Mouse (Mus musculus) brain, embryonic 14.5 days (tissue): ENCODE measurements around the gene Prpf38a. TPM values are rescaled to one million over a fixed set of nuclear protein-coding genes. Genes with fewer than 3 reads are reported as not detected.

ENCODE experiments used
- DNase-seq: peaks from one replicate; pipeline ENCODE4 v3.0.0-alpha.2; 2011; ENCODE audit warnings: low read depth
- CTCF ChIP-seq: fragments of 200-500 bp; IDR thresholded peaks from 2 replicates; pipeline ENCODE4 v1.5.1; 2012; ENCODE audit warnings: inconsistent platforms, mild to moderate bottlenecking, moderate library complexity, borderline replicate concordance; ENCODE audit not compliant: insufficient read depth, insufficient read length; ENCODE audit errors: extremely low read depth
- POLR2A ChIP-seq: fragments of 200-500 bp; IDR thresholded peaks from 2 replicates; pipeline ENCODE4 v1.6.1; 2012; ENCODE audit warnings: mild to moderate bottlenecking, inconsistent platforms, borderline replicate concordance; ENCODE audit not compliant: poor library complexity, insufficient read depth, insufficient read length, severe bottlenecking; ENCODE audit errors: extremely low read depth
- polyA plus RNA-seq: library from polyadenylated mRNA; depleted of rRNA; stranded (reverse); fragments of >200 nt; gene quantifications from 2 replicates; pipeline ENCODE4 v1.2.3, GENCODE M21; 2012; rRNA removed

Prpf38a gene
- polyA plus RNA-seq = 45.4 and 46.6 TPM in 2 replicates

DNA sequence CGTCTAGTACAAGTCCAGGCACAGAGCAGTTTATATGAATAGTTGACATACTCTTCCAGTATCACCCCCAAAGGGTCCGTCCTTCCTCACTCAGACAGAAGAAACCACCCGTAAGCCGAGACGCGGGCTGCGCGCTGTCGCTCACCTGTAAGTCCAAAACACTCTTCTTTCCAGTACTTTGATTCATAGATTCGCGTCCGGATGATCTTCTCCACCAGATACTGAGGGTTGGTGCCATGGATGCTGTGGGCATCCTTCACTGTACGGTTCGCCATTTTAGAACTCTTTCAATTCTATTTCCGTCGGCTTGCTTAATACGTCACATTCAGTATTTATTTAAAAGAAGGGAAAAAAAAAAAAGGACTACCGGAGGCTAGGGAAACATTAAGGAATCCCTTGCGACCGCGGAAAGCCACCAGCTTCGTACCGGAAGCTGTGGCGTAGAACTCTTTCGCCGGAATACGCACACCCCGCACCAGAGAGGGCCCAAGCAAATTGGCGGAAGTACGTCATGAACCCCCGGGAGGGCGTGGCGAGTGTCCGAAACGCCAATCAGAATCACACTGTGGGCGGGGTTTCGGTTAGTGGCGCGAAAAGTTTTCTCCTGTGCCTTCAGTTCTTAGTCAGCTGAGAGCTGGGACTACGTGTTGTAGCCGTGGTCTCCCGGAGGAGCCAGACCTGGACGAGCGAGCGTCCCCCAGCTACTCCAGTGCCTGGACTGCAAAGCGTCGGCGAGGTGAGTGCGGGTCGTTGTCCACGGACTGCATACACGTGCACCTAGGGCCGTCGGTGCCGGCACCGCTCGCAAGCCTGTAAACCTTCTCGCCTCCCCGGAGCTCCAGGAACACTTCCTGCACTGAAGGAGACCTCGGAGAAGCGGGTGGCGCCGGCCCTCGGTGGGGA lies at the start of gene Prpf38a, which contains the start of gene Orc1:
Gene Prpf38a, minus strand, starts transcription at position 497 of the 903 bp plus-strand sequence.
Gene Orc1, plus strand, starts transcription at position 584 of the 903 bp plus-strand sequence.
- DNase-seq = peak; percentile 99
- TF ChIP-seq POLR2A (peak; percentile 14; the same call in 1 of the 2 replicates), CTCF (no peak)

DNA sequence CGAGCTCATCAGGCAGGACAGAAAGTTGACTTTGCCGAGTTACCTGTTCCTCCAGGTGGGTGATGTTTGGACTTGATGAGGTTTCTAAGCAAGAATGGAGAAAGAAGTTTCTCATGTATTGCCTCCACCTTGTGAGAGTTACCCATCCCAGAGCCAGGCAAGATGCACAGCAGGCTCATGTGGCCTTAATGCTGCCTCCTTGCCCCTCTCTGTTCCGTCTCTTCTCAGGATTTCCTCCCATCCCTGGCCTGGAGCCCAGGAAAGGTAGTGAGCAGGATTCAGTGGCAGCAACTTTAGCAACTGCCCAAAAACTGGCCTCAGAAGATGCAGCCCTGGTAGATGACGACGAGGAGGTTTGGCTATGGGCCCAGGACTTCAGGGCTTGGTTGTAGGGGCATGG lies 47.9 kb upstream of the Prpf38a start:
- no peak for TF ChIP-seq POLR2A
- no peak for TF ChIP-seq CTCF
- no peak for DNase-seq

DNA sequence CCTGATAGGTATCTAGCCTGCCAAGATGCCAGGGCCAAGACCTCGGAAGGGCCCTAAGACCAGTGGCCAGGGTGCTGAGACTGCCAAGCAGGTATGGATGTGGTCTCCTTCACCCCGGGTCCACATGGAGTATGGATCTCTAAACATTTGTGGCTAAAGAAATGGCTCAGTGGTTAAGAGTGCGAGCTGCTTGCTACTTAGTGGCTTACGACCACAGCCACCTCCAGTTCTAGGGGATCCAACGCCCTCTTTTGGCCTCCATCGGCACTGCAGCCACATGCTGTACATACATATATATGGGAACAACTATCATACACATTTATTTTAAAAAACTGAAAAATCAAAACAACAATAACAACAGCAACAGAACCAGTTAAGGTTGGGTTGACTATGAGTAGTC lies 42.4 kb upstream of the Prpf38a start:
- TF ChIP-seq CTCF = peak; percentile 26; the same call in 1 of the 2 replicates
- TF ChIP-seq POLR2A = no peak
- DNase-seq = no peak

DNA sequence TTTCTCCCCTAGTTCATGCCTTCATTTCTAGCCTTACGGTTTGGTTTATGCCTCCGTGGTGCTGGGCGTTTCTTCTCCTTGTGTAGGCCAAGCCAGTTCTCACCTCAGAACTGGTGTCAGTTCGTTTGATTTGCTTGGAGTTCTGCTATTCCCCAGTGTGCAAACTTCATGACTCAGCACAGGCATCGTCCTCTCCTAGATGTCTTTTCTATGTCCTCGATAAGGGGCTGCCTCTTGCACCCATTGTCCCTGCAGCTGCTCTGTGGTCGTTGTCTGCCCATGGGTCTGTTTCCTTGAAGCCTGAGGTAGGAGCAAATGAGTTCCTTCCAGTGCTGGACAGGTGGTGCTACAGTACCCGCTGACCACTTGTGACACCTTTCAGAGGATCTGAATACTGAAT lies 41.4 kb upstream of the Prpf38a start:
- DNase-seq = no peak
- TF ChIP-seq CTCF (no peak), POLR2A (no peak)

DNA sequence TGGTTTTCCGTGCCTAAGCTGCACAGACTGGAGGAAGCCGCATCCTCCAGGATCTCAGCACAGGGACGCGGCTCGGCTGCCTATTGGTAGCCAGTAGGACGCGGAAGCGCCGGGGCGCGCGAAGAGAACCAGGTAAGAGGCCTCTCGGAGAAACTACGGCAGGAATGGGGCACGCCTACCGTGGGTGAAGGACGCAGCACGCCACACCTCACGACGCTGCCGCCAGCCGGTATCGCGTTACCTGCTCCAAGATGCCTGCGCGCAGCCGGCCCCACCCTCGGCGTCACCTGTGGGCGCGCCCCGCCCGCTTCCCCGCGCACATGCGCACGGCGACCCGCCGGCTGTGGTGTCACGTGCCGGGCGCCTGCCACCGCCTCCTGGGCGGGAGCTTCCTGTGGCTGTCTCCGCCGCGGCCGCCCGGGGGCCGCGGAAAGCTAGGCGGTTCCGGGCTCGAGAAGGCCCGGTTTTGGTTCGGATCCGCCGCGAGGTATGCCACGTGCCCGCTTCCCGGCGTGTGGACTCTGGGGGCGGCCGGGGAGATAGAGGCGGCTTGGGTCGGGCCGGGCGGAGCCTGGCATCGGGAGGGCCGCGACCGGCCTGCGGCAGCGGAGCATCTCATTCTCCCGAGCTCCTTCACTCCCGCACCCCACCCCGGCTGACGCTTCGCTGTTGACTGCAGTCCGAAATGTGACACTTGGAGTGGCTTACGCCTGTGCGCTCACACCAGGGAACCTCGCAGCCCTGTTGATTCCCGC lies 40.6 kb upstream of the Prpf38a start, which contains the start of gene Cc2d1b:
Gene Cc2d1b, plus strand, starts transcription at position 354 of the 755 bp plus-strand sequence.
- DNase-seq = peak; percentile 97
- TF ChIP-seq POLR2A (peak; percentile 98), CTCF (peak; percentile 0; the same call in 1 of the 2 replicates)

DNA sequence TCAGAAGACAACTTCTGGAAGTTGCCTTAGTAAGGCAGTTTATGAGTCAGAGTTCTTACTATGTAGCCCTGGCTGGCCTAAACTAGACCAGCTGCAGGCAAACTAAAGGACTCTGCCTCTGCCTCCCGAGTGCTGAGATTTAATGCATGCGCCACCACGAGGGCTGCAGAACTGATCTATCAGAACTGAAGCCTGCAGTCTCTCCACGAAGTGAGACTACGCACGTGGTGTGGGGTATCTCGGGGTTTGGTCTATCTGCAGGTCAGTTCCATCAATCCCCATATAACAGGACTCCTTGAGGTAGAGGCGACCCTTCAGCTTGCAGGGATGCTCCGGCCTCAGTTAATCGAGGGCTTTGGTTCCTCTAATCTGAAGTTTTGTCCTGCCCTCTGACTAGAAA lies 40.0 kb upstream of the Prpf38a start:
- TF ChIP-seq POLR2A = no peak
- TF ChIP-seq CTCF = no peak

DNA sequence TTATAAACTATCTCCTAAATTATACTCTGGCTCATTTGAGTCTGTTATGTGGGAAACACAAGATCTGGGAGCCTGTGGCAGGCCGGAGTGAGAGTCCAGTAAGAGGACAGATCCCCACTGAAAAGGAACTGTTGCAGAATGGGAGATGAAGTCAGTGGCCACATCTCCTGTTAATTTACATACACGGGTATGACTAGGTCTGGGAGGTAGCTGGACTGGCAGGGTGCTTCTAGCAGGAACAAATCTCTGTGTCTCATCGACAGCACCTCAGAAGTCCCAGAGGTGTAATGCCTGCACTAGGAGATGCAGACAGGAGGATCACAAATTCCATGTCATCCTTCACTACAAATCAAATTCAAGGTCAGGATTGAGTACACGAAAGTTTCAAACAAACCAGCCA lies 39.5 kb upstream of the Prpf38a start:
- DNase-seq = no peak
- TF ChIP-seq CTCF = no peak
- no peak for TF ChIP-seq POLR2A

More for the DNA sequence above, 40.0 kb upstream of the Prpf38a start:
- DNase-seq = peak; percentile 67

DNA sequence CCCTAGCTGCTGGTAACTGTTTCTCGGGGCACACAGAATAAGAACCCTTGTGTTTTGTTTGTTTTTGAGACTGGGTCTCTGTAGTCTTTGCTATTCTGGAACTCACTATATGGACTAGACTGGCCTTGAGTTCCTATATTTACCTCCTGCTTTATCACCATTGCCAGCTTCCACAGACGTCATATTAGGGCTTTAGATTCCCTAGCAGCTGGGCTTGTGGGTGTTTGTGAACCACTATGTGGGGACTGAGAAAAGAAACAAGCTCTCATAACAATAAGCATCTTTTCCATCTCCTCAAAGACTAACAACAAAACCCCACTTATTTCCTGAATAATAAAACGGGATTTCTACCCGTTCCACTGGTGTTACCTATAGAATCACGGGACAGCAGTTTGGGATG lies 31.8 kb upstream of the Prpf38a start:
- no peak for DNase-seq
- no peak for TF ChIP-seq CTCF
- TF ChIP-seq POLR2A = no peak

DNA sequence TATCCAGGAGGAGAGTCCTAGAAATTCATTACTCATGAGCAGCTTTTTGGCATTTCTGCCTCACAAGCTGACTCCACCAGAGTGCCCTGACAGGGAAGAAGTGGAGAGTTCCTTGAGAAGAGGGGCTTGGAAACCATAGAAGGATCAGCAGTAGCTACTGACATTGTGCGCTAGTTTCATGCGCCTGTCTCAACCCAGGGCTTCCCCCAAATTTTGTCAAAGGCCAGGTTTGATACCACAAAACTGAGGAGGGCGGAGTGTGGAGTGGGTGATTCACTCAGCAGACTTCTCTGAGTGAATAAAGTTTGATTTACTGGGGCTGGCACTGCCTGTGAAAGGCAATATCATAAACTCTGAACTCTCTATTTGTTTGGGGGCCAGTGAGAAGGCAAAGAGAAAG lies 29.5 kb upstream of the Prpf38a start:
- DNase-seq = no peak
- no peak for TF ChIP-seq CTCF
- no peak for TF ChIP-seq POLR2A

DNA sequence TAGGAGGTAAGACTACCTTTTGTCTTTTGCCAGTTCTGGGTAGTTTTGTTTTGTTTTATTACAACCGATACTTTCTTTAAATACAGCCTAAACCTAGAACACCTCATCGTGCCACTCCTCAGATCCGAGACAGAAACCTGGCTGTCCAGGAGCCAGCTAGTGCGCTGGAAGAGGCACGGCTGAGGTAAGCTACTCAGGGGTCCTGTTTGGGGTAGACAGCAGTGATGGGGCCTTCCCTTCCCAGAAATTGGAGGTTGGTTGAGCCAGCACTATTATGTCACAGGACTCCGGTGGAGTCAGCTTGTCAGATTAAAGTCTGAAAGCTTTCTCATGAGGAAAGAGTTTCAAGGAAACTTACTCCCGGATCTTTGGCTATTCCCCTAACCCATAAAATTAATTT lies 22.7 kb upstream of the Prpf38a start:
- DNase-seq = no peak
- TF ChIP-seq POLR2A (no peak), CTCF (no peak)

DNA sequence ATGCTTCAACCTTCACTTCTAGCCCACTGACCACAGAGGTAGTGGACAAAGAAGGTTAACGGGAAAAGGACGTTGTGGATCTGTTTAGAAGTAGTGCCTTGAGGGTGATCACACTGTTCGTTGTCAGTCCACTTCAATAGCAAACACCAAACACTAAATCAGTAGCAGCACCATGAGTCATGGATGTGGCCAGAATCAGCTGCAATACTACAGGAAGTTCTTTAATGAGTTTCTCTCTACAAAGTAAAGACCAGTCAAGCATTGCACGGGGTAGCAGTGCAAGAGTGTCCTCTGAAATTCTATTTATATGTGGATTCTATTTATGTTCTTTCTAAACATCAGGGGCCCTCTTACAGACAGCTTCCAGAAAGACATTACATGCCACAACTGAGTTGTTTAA lies 19.2 kb upstream of the Prpf38a start:
- no peak for TF ChIP-seq POLR2A
- TF ChIP-seq CTCF = no peak

DNA sequence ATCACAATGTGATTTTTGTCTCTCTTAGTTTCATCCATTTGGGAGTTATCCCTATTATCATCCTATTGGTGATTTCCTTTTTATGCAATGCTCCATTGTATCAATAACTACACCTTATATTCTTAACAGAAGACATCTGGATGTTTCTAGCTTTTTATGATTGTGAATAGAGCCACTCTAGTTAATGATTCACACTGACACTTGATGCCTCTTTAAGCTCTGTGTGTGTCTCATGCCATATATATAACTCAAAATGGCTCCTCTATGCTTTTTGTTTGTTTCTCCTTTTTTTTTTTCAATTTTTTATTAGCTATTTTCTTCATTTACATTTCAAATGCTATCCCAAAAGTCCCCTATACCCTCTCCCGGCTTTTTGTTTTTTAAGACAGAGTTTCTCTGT lies 16.6 kb upstream of the Prpf38a start:
- TF ChIP-seq CTCF (no peak), POLR2A (no peak)
- no peak for DNase-seq

More for the DNA sequence above, 19.2 kb upstream of the Prpf38a start:
- no peak for DNase-seq

DNA sequence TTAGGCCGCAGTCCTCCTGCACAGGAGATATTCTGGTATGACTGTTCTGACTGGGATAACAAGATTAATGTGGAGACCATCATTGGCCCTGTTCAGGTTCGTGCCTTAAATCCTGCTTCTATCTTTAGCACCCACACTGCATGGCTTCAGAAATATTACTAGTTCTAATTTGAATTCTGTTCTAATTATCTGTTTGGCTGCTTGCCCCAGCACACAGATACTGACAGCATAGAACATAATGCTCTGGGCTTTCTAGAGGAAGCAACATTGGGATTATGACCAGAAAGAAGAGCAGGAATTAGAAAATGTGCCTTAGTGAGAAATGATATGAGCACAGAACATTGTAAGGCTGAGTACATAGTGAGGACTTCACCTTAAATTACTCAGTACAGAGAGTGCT lies 14.2 kb upstream of the Prpf38a start:
- TF ChIP-seq CTCF (no peak), POLR2A (no peak)
- no peak for DNase-seq

DNA sequence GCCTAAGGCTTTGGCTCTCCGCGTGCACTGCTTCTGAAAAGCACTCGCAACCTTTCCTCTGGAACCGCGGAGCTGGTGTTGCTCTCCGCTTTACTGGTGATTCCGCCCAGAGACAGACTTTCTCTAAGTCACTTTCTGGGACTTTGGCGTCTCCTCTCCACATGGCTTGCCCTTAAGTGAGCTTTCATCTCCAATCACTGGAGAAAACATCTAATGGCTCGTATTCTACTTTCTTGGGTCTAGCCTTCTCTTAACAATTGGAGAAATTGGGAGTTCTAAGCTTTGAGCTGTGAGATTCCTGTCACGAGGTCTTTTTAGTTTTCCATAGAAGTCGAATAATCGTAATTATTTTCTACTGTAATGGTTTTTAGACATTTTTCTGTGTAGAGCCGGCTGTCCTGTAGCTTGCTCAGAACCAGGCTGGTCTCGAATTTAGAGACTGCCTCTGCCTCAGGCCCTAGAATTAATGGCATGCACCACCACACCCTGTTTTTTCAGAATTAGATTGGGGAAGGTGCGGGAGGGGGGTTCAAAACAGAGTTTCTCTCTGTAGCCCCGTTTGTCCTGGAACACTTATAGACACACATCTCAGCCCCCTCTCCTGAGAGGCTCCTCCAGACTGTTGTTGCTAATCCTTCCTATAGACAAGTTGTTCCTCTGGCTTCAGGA lies 741 bp upstream of the Prpf38a start:
- TF ChIP-seq POLR2A (no peak), CTCF (no peak)
- DNase-seq = no peak
